Mouse (Mus musculus) cerebellum, postnatal 10 days (tissue): ENCODE data around the gene Rnf207.

ENCODE experiments used
- DNase-seq, 2 experiments: peaks; one replicate each; pipeline ENCODE4 v3.0.0; 2021; ENCODE audit warnings: mixed read lengths in 2 of 2

The Rnf207 gene

DNA sequence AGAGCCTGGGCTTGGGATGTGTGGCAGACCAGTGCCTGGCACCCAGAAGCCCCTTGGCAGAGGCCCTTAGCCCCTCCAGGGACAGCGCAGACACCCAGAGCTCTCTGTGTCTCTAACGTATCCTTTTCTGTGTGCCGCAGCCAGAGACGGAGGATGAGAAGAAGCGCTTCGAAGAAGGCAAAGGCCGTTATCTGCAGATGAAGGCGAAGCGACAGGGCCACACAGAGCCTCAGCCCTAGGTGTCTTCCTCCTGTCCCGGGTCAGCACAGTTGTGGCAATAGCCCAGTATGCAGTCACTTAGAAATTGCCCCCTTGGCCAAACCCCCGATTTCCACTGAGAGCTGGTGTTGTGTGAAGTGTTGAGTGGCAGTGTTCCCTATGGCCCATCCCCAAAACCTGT, 47.5 kb downstream of the Rnf207 start:
- DNase-seq, result no peak

DNA sequence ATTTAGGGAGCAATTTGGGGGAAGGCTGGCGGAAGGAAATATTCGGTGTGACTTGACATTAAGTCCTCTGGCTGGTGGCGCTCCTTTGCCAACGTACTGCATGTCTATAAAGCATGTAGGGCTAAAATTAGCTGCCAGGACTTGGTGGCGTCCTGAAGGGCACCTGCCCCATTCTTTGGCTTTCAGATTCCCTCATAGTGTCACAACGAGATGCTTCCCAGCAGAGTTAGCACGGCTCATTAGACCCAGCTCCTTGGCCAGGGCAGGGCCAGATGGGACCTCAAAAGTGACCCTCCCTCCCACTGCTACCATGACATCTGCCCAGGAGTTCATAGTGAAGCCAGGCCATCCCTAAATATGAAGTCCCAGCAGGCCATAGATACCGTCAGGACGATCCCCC, 48.2 kb downstream of the Rnf207 start:
- peak; percentile 51 to 67 for DNase-seq

DNA sequence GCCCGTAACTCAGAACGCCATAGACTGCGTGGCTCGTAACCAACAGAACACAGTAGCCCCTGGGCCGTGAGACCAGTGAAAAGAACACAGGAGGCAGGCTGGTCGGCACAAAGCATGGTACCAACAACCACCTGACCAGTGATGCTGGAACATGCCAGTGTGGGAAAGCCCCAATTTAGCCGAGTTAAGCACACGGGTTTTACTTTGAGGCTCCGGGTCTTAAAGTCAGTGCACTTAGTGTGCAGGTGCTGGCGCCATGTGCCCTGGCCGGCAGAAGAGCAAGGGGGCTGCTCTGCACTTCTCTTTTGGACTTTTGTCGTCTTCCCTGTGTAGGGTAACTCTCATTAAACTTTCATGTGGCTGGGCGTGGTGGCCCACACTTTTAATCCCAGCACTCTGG, 48.8 kb downstream of the Rnf207 start:
- no peak for DNase-seq

DNA sequence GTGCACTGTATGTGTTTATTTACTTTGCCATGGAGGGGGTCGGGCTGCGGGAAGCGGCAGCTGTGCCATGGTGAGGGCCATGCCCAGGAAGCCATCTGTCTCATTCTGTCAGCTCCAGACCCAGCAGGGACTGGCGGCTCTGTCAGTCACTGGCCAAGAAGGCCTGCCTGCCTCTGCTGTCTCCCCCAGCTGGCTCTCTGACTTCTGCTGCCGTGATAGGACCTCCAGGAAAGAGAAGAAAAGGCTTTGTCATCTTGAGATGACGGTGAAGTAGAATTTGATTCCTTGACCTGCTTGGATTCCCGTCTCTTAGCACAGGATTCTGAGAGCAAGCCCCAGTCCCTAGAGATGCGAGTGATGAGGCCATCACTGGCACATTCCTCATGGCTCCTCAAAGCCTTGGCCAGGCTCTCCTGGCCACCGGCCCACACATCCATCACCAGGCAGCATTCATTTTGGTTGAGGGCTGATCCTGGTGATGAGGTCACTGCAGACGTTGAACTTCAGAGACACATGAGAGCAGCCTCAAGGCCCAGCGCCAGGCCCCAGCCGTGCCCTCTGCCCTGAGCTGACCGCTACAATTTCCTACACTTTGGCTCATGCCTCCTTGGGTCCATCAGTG, 50.9 kb downstream of the Rnf207 start:
- DNase-seq, result peak; percentile 83 to 91

DNA sequence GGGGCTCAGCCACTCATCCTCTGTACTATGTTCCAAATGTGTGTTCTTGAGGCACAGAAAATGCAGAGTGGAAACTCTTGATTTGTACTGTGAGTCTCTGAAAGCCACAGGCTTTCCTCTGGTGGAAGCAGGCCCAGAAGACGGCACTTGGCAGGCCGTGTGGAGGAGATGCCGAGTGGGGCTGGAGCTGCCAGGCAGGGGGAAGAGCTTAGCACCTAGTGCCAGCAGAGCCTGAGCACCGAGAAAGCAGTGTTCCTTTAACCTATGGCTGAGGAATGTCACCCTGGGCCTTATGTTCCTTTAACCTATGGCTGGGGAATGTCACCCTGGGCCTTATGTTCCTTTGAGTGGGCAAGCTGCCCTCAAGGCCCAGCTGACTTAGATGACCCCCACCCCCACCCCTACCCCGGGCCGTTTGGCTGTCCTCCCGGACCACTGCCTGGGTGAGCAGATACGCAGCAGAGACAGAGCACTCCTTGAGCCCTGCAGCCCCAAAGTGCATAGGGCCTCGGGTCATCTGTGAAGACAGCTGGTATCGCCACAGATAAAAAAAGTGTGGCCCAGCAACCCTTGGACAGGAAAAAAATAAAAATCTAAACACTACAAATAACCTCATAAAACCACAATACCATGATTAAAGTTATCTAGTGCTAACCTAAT, 52.4 kb downstream of the Rnf207 start:
- peak; percentile 86 to 92 for DNase-seq

DNA sequence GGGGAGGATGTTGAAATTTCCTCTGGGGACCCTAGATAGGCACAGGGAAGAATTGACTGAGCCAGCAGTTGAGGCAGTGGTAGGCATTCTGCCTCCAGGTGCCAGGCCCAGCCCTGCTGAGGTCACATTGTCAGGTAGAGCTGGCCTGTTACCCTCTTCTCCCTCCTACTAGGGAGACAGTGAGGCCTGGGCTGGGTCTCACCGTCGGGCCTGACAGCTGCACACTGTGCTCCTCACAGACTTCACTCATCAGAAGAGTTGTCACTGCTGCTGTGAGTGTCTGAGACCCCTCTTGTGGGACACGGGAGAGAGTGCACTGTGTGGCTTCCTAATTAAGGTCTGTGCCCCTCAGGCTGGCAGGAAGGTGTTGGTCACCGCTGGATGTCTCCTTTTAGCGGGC, 53.0 kb downstream of the Rnf207 start:
- DNase-seq, result no peak

DNA sequence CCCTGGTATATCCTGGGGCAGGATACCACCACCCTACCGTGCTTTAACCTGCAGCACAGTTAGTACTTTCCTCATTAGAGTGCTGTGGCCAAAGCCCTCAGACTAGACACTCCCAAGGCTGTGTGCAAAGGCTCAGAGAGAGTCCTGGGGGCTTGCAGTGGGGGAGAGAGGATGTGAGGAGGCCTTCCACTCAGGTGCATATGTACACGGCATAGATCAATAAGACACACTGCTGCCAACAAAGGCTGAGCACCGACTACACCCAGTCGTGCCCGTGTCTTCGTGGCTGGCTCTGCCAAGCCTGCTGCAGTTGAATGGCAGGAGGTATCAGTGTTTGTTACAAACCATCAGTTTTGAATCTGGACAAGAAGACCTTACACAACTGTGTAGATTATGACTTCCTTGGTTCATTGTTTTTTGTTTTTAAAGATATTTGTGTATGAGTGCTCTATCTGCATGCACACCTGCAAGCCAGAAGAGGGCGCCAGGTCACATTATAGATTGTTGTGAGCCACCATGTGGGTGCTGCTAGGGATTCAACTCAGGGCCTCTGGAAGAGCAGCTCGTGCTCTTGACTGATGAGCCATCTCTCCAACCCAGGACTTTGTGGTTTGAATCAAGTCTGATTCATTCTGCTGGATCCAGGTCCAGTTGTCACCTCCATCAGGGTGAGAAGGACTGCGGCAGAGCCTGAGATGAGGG, 53.8 kb downstream of the Rnf207 start:
- peak; percentile 51 to 58 for DNase-seq

DNA sequence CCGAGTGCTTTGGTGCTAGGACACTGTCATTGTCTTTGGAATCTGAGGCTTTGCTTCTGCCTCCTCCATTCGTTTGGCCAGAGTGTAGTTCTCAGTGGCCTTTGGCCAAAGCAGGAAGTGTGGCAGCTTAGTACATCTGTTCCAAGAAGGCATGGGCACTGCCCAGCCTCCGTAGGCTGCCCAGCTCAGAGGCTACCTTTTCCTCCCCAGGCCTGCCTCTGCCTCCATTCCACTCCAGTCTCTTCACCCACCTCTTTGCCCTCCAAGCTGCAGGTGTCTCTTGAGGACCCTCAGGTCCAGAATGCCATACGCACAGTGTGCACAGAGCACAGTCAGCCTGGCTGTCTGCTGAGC, 54.6 kb downstream of the Rnf207 start:
- peak; percentile 47 to 64 for DNase-seq

DNA sequence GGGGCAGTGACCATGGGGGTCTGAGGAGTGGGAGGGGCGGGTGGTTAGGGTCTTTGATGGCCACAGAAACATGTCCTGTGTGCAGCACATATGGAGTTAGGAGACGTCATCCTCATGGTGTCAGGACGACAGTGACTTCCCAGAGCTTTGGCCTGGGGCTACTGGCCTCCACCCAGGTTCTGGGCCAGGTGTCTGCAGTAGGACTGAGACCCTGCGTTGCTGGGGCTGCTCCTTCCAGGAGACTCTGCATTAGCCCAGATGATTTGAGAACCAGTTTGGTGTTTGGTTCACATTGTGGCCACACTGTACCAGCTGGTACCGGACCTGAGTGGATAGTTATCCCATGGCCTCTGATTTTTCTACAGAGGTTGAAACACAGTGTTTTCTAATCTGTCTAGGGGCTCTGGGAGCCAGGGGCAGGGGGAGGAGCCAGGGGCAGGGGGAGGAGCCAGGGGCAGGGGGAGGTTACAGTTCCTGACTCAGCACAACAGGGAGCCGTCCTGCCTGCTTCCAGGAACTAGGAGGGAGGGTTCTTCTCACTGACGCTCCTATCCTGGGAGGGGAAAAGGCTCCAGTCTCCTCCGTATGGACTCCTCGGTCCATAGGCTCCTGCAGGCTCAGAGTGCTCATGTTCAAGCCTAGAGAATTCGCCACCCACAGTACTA, 55.1 kb downstream of the Rnf207 start:
- peak; percentile 42 to 48 for DNase-seq

DNA sequence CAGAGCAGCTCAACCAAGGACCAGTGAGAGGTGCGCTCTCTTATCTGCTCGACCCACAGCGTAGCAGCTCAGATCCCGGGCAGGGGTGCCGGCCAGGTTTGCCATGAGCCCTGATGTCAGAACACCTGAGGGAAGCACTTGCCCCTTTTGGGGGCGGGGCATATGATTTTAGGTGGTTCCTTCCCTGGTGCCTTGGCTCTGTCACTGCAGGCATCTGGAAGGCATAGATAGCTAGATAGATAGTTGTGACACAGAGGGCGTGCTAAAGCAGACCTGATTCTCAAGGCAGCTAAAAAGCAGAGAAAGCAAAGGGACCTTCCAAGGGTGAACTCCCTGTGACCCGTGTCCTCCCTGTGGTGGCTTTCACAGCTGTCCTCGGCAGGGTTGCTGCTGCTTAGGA, 55.7 kb downstream of the Rnf207 start:
- DNase-seq, result no peak

DNA sequence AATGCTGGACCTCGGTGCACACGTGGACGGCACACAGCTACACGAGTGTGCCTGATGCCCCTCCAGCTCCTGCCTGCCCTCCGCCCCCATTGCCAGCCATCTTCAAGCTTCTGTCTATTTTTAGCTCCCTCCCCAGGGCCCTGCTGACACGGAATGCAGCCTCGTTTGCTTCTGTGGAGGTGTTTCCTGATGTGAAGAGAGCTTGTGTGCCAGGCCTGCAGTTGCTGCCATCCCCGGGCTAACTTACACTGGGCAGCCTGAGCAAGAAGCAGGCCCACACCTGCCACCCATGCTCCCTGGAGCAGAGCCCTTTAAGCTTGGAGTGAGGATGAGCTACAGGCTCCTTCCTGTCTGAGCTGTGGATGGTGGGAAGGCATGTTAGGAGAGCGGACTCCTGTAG, 56.6 kb downstream of the Rnf207 start:
- peak in 1 of 2 experiments; percentile 28 for DNase-seq

DNA sequence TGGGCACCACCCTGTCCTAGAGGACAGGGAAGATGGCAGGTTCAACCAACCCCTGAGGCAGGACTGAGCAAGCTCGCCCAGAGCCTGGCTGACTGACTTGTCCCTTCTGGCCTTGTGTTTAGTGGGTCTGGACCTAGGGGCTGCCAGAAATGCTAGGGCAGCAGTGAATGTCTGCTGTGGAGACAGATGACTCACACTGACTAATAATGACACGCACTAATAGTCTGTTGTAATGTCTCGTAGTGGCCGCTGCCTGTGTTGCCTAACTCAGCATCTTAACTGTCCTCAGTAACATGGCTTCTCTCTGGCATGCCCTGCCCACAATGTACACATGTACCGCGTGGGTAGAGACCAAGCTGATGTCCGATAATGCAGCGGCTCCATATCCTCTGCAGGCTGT, 58.3 kb downstream of the Rnf207 start:
- DNase-seq, result no peak

DNA sequence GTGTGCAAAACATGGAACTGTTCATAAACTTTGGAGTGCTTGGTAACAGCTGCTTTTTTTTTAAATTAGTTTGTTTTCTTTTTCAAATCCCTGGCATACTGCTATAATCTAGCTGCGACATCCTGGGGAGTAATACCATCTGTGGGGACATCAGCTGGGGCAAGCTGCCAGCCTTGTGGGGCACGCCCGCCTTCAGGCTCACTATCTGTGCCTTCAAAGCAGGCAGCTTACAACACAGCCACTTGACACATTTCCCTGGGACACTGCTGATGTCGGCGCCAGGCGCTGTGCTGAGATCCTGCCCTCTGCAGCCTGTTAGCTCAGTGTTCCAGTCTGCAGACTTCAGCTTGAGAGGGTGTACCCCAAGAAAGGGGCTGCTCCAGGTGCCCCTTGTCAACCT, 61.7 kb downstream of the Rnf207 start:
- peak; percentile 77 to 83 for DNase-seq
